Mouse (Mus musculus): ENCODE results near the gene Trim44.

Gene Trim44

GRCm38 (mm10) chr2:102362266-102362665, 45.4 kb downstream of the Trim44 start:
- no peak for DNase-seq

GRCm38 (mm10) chr2:102356879-102357695, 50.5 kb downstream of the Trim44 start:
- no peak for DNase-seq

GRCm38 (mm10) chr2:102354076-102354475, 53.6 kb downstream of the Trim44 start:
- no peak for DNase-seq

DNA sequence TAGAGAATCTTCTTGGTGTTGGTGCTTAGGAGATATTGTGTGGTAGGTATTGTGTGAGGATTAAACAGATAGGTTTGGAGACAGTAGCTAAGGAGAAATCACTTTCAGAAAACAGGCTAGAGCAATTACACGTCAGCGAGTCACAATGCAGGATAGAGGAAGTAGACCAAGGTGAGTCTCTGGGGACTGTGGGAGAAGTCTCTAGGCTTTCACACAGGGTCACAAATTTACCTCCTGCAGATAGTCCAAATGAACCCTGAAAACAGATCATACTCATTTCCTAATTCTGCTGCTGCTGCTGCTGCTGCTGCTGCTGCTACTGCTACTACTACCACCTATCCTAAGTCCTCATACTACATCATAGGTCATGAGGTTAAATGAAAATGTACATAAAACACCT, 66.2 kb downstream of the Trim44 start:
- DNase-seq, result no peak

DNA sequence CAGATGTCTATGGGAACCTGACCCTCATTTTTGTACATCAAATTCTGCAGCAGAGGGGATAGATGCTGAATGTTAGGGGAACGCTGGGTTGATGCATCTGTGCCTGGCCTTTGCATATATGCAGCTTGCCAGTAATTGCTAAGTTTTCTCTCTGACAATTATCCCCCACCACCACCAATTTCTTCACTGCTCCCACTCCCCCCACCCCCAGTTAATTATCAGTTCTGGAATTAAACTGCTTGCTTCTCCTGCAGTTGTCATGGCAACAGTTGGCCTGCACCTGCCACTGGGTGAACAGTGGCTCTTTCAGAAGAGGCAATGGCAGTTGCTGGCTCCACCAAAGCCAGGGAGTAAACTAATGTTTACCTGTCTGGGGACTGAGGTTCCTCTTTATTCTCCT, 70.8 kb downstream of the Trim44 start:
- no peak for DNase-seq

GRCm38 (mm10) chr2:102331932-102332331, 75.7 kb downstream of the Trim44 start:
- no peak for DNase-seq

DNA sequence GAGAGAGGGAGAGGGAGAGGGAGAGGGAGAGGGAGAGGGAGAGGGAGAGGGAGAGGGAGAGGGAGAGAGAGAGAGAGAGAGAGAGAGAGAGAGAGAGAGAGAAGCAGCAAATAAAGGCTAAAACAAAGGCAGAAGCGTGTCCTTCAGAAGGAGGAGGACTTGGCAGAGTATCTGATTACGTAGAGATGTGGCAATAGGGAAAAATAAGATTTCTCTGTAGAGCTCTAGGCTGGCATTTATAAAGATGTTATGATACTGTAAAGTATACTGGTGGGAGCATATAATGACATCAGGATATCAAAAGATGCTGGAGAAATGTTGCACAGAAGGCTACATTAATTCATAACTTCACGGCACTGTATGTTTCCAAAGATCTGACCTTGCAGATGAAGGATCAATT, 76.5 kb downstream of the Trim44 start:
- no peak for DNase-seq

DNA sequence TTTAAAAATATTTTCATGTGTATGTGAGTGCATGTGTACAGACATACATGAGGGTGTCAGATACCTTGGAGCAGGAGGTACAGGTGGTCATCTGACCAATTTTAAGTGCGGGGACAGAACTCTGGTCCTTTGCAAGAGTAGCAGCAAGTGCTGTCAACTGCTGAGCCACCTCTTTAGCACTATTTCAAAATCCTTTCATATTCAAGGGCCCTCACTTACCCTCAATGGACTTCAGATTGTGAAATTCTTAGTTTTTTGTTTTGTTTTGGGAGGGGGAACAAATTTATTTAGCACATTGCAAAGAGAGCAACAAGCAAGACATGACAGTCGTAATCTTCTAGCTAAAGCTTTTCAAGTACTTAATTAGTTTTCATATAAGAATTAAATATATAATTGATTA, 81.7 kb downstream of the Trim44 start:
- no peak for DNase-seq

- no peak for DNase-seq
Observed at GRCm38 (mm10) chr2:102324336-102324735, 83.3 kb downstream of the Trim44 start.

GRCm38 (mm10) chr2:102316540-102316939, 91.1 kb downstream of the Trim44 start:
- no peak for DNase-seq

DNA sequence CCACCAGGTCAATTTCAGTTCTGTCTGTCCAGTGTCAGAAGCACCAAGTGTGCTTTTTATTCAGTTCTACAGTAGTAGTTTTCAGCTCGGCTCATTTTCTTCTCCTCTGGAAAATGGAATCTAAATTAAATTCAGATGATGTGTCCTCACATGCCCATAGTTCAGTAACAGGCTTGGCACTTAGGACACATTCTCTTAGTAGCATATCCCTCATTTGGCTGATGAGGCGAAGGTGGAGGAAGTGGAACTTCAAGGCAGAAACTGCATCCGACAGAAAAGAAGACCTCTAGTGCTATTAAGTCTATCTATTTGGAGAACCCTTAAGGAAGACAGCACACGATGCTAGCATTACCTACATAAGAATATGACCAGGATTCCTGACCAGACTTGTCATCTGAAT, 92.5 kb downstream of the Trim44 start:
- no peak for DNase-seq

GRCm38 (mm10) chr2:102314610-102315009, 93.0 kb downstream of the Trim44 start:
- DNase-seq, result no peak

- DNase-seq, result no peak
Observed at GRCm38 (mm10) chr2:102314068-102314467, 93.6 kb downstream of the Trim44 start.

DNA sequence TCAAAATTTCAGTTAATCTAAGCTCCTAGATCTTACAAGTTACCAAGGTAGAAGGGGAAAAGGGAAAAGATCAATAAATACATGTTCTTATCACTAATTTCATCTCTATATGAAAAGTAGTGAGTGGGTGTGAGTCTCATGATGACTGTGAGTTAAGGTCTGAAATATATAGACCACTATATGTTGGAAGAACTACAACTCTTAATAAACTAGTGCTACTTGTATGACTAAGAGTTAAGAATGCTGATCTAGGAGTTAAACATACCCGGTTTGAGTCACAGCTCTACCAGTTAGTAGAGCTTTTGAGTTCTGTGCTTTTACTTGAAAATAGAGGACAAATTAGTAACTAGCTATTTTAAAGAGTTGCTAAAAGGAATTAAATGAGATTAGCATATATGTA, 94.7 kb downstream of the Trim44 start:
- no peak for DNase-seq

DNA sequence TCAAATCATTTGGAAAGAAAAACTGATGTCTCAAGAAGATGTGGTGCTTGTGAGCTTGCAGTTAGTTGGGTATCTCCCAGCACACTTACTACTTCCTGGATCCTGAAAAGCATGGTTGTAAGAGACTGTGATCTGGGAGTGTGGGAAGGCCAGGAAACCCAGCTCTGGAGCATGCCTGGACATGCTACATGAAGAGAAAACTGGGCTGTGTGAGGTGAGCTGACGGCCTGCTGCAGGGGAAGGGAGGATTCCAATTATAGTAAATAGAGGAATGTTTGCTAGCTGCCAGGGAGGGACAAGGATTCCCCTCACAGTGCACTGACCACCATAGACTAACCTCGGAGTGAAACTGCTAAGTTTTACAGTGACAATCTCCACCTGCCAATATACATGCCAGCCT, 104.4 kb downstream of the Trim44 start:
- DNase-seq, result no peak

GRCm38 (mm10) chr2:102302532-102302931, 105.1 kb downstream of the Trim44 start:
- no peak for DNase-seq

GRCm38 (mm10) chr2:102294827-102295270, 112.8 kb downstream of the Trim44 start:
- DNase-seq, result no peak

- no peak for DNase-seq
Observed at GRCm38 (mm10) chr2:102293181-102293580, 114.4 kb downstream of the Trim44 start.

- no peak for DNase-seq
Observed at GRCm38 (mm10) chr2:102292051-102292450, 115.6 kb downstream of the Trim44 start.

DNA sequence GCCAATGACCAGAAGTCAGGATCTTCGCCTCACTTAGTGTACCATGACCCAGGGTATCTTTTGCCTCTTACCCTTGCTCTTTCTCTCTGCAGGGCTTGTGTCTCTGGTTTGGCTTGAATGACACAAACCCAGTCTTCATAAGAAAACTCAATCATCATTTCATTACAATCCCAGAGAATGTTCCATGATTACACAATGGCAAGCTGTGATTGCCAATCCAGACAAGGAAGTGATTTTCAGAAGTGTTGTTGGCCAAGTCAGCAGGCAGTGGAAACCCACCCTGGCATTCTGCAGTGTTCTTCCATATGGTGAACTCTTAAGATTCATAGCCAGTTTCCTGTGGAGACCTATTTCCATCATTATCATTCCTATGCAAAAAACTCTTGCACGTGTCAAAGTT, 116.1 kb downstream of the Trim44 start:
- no peak for DNase-seq

- DNase-seq, result peak; percentile 55 to 65
Observed at GRCm38 (mm10) chr2:102290041-102290440, 117.6 kb downstream of the Trim44 start.

GRCm38 (mm10) chr2:102288676-102289075, 119.0 kb downstream of the Trim44 start:
- DNase-seq, result no peak

- DNase-seq, result no peak
Observed at GRCm38 (mm10) chr2:102287369-102287768, 120.3 kb downstream of the Trim44 start.

GRCm38 (mm10) chr2:102282081-102282480, 125.5 kb downstream of the Trim44 start:
- no peak for DNase-seq

DNA sequence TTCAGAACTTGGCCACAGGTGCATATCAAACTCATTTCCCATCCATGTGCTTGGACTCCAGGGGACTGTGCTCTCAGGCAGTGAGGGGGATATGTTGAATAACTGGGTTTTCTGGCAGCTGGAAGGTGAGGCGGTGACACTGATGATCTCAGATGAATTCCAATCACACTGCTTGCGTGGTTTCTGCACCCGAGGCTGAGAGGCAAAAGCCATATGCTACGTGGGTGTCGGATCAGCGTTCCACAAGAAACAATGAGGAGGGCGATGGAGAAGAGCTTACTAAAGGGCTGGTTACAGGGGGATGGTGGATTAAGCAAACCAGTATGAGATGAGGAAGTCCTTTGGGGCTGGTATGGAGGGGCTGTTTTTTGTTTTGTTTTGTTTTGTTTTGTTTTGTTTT, 127.8 kb downstream of the Trim44 start:
- DNase-seq, result no peak
